Mouse (Mus musculus): ENCODE results near the gene Msi2. TPM values are rescaled to one million over a fixed set of nuclear protein-coding genes. Genes with fewer than 3 reads are reported as not detected.

Msi2 gene
- polyA plus RNA-seq, 1 experiment = 69.3 TPM

- TF ChIP-seq POLR2A (IDR thresholded peaks at IDR 0.05; ENCODE audit: control insufficient read depth, low read depth, low read length) (no peak), CTCF (IDR thresholded peaks at IDR 0.05; ENCODE audit: control insufficient read depth, insufficient read depth, insufficient replicate concordance, low read depth, low read length) (no peak)
- no peaks in the 10 kb centered on the region for H3K4me1 ChIP-seq (ENCODE audit: control insufficient read depth, insufficient read depth, low read length)
- H3K4me3 ChIP-seq (ENCODE audit: control insufficient read depth, low read depth, low read length) = no peak overlapping the region
- no peaks in the 10 kb centered on the region for H3K27me3 ChIP-seq (ENCODE audit: control insufficient read depth, insufficient read depth, low read length)
- H3K36me3 ChIP-seq (ENCODE audit: control insufficient read depth, insufficient read depth, low read length) = no peaks in the 10 kb centered on the region
- H3K27ac ChIP-seq (ENCODE audit: control insufficient read depth, insufficient read depth, low read depth, low read length) = no peak overlapping the region
These were observed 221.9 kb downstream of the Msi2 start for GRCm38 (mm10) chr11:88496460-88496859.

DNA sequence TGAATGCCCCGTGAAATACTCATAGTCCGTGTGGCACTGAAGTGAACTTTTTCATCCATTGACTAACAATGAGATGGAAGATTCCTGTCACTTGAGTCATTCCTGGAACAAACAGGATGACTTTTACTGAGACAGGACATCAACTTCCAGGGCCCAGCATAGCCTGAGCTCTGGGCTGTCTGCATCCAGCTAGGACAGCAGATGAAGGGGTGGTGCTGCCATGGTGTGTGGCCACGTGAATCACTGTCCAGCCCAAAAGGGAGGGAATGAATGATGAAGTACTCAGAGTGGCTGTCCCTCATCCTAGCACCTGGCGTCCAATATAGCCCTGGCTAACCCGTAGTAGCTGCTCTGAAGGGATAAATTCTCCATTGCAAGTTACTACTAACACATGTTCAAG, 222.6 kb downstream of the Msi2 start:
- Histone ChIP-seq H3K4me3 (ENCODE audit: control insufficient read depth, low read depth, low read length) (no peak overlapping the region; the same call in 1 of the 2 replicates), H3K4me1 (ENCODE audit: control insufficient read depth, insufficient read depth, low read length) (no peaks in the 10 kb centered on the region), H3K27ac (ENCODE audit: control insufficient read depth, insufficient read depth, low read depth, low read length) (no peak overlapping the region), H3K27me3 (ENCODE audit: control insufficient read depth, insufficient read depth, low read length) (no peaks in the 10 kb centered on the region), H3K36me3 (ENCODE audit: control insufficient read depth, insufficient read depth, low read length) (no peaks in the 10 kb centered on the region)
- TF ChIP-seq POLR2A (IDR thresholded peaks at IDR 0.05; ENCODE audit: control insufficient read depth, low read depth, low read length) (no peak), CTCF (IDR thresholded peaks at IDR 0.05; ENCODE audit: control insufficient read depth, insufficient read depth, insufficient replicate concordance, low read depth, low read length) (no peak)

- no peaks in the 10 kb centered on the region for H3K36me3 ChIP-seq (ENCODE audit: control insufficient read depth, insufficient read depth, low read length)
- H3K4me1 ChIP-seq (ENCODE audit: control insufficient read depth, insufficient read depth, low read length) = no peaks in the 10 kb centered on the region
- H3K27me3 ChIP-seq (ENCODE audit: control insufficient read depth, insufficient read depth, low read length) = no peaks in the 10 kb centered on the region
- H3K27ac ChIP-seq (ENCODE audit: control insufficient read depth, insufficient read depth, low read depth, low read length) = no peak overlapping the region
- TF ChIP-seq POLR2A (IDR thresholded peaks at IDR 0.05; ENCODE audit: control insufficient read depth, low read depth, low read length) (no peak), CTCF (IDR thresholded peaks at IDR 0.05; ENCODE audit: control insufficient read depth, insufficient read depth, insufficient replicate concordance, low read depth, low read length) (no peak)
- H3K4me3 ChIP-seq (ENCODE audit: control insufficient read depth, low read depth, low read length) = no peak overlapping the region
These were observed 223.3 kb downstream of the Msi2 start for GRCm38 (mm10) chr11:88495018-88495417.

DNA sequence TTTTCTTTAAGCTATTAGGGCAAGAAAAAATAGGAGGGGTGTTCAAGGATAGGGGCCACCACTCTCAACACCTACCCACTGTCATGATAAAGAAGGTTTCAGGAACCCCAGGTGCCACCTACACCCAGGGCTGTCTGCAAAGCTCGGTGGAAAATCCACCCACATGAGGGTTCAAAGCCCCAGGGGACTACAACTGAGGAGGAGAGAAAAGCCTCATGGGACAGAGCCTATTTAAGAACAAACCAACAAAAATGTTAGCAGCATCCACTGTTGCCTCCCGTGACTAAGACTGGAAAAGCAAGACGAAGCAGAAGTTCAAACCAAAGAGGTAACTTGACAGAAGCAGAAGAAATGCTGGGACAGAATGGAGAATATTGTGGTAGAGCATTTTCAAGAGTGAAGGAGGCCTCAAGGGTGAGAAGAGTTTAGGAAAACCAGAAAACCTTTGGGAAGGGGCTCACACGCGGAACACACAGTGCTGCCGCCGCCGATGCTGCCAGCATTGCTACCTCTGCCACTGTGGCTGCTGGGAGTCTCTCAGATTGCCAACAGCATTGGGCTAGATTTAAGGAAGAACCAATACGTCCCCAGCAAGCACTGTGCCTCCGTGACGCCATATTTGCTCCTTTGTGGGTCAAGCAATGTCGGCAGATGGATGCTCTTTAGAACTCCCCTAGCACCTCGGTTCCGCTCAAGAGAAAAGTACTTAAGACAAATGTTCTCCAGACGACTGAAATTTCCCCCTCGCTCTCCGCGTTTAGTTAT, 224.3 kb downstream of the Msi2 start:
- TF ChIP-seq CTCF (IDR thresholded peaks at IDR 0.05; ENCODE audit: control insufficient read depth, insufficient read depth, insufficient replicate concordance, low read depth, low read length) = no peak
- TF ChIP-seq POLR2A (IDR thresholded peaks at IDR 0.05; ENCODE audit: control insufficient read depth, low read depth, low read length) = no peak
- no peaks in the 10 kb centered on the region for H3K4me1 ChIP-seq (ENCODE audit: control insufficient read depth, insufficient read depth, low read length)
- no peaks in the 10 kb centered on the region for H3K36me3 ChIP-seq (ENCODE audit: control insufficient read depth, insufficient read depth, low read length)

GRCm38 (mm10) chr11:88492585-88492984, 225.7 kb downstream of the Msi2 start:
- Histone ChIP-seq H3K27me3 (ENCODE audit: control insufficient read depth, insufficient read depth, low read length) (no peaks in the 10 kb centered on the region), H3K4me1 (ENCODE audit: control insufficient read depth, insufficient read depth, low read length) (no peaks in the 10 kb centered on the region), H3K4me3 (ENCODE audit: control insufficient read depth, low read depth, low read length) (no peak overlapping the region), H3K27ac (ENCODE audit: control insufficient read depth, insufficient read depth, low read depth, low read length) (no peak overlapping the region), H3K36me3 (ENCODE audit: control insufficient read depth, insufficient read depth, low read length) (no peaks in the 10 kb centered on the region)
- no peak for TF ChIP-seq POLR2A (IDR thresholded peaks at IDR 0.05; ENCODE audit: control insufficient read depth, low read depth, low read length)
- no peak for TF ChIP-seq CTCF (IDR thresholded peaks at IDR 0.05; ENCODE audit: control insufficient read depth, insufficient read depth, insufficient replicate concordance, low read depth, low read length)

More for the DNA sequence above, 224.3 kb downstream of the Msi2 start:
- Histone ChIP-seq H3K27me3 (ENCODE audit: control insufficient read depth, insufficient read depth, low read length) (no peaks in the 10 kb centered on the region), H3K27ac (ENCODE audit: control insufficient read depth, insufficient read depth, low read depth, low read length) (no peak overlapping the region), H3K4me3 (ENCODE audit: control insufficient read depth, low read depth, low read length) (no peak overlapping the region)

DNA sequence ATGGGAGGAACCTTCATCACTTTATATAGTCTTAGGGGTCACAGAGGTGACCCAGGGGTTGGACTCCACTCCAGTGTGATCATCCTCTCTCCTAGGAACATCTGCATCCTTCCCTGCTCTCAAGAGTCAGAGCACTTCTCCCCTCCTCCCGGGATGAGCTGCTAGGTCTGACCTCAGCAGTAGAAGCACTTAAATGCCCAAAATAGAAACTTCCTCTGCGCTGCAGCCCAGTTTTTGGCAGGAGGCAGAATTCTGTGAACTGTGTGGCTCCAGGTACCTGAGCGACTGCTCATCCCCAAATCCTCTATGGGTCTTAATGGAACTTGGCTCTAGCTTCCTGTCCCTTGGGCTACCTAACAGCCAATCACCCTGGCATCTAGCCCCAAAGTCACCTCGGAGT, 228.3 kb downstream of the Msi2 start:
- Histone ChIP-seq H3K27ac (ENCODE audit: control insufficient read depth, insufficient read depth, low read depth, low read length) (no peak overlapping the region), H3K4me1 (ENCODE audit: control insufficient read depth, insufficient read depth, low read length) (no peaks in the 10 kb centered on the region)

DNA sequence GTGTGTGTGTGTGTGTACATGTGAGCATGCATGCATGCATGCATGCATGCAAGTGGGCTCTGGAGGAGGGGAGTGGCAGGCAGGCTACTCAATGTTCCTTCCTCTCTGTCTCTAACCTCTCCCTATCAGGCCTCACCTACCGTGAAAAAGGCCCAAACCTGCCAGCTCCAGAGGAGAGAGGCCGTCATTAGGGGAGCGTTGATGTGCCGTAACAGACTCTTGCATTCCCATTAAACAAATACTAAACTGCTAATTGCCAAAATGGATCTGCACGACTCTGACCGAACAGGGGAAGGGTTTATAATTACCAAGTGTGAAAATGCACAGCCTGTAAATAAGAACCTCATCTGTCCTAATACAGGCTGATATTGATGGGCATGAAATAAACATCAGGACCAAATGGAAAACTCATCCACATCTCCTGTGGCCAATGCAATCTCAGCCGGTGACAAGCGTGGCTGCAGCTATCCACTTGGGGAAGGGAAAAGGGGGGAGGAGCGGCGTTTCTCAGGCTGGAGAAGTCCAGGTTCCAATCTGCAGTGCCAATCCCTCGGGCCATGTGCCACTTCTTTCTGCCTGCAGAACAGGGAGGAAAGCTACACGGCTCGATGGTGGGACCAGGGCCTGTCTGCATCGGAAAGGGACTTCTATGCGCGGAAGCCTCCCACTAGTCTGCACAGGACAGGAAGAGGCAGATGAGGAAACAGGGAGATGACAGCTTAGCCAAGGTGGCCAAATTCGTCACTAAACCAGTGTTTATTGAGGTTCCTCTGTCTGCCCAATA, 229.2 kb downstream of the Msi2 start:
- Histone ChIP-seq H3K4me1 (ENCODE audit: control insufficient read depth, insufficient read depth, low read length) (no peaks in the 10 kb centered on the region; the same call in 1 of the 2 replicates), H3K27ac (ENCODE audit: control insufficient read depth, insufficient read depth, low read depth, low read length) (no peak overlapping the region), H3K4me3 (ENCODE audit: control insufficient read depth, low read depth, low read length) (no peak overlapping the region), H3K36me3 (ENCODE audit: control insufficient read depth, insufficient read depth, low read length) (no peaks in the 10 kb centered on the region), H3K27me3 (ENCODE audit: control insufficient read depth, insufficient read depth, low read length) (no peaks in the 10 kb centered on the region)
- TF ChIP-seq CTCF (IDR thresholded peaks at IDR 0.05; ENCODE audit: control insufficient read depth, insufficient read depth, insufficient replicate concordance, low read depth, low read length) (no peak), POLR2A (IDR thresholded peaks at IDR 0.05; ENCODE audit: control insufficient read depth, low read depth, low read length) (no peak)

More for the DNA sequence above, 228.3 kb downstream of the Msi2 start:
- H3K4me3 ChIP-seq (ENCODE audit: control insufficient read depth, low read depth, low read length) = no peak overlapping the region
- TF ChIP-seq CTCF (IDR thresholded peaks at IDR 0.05; ENCODE audit: control insufficient read depth, insufficient read depth, insufficient replicate concordance, low read depth, low read length) (no peak), POLR2A (IDR thresholded peaks at IDR 0.05; ENCODE audit: control insufficient read depth, low read depth, low read length) (no peak)
- no peaks in the 10 kb centered on the region for H3K27me3 ChIP-seq (ENCODE audit: control insufficient read depth, insufficient read depth, low read length)
- H3K36me3 ChIP-seq (ENCODE audit: control insufficient read depth, insufficient read depth, low read length) = no peaks in the 10 kb centered on the region
